Mouse (Mus musculus): Measurements from ENCODE around the gene Csad.

DNA sequence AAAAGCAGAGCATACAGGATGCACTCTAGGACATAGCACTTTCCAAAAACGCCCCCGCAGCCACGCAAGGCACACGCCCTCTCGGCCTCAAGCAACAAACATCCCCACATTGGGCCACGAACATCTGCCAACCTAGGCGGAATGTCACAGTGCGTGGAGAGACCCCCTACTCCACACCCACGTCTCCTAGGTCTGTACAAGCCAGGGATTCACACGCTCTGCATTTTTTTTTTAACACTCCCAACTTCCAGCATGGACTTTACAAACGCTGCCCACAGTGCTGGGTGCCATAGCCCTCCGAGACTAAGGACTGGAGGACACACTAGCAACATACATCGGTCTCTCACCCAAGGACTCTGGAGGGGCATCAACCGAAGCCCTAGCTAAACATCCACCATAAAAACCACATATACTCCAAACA lies 40.9 kb upstream of the Csad start:
- TF ChIP-seq CTCF (IDR thresholded peaks at IDR 0.05; ENCODE audit: extremely low read depth, insufficient read depth, insufficient read length, insufficient replicate concordance) (no peak), POLR2A (IDR thresholded peaks at IDR 0.05; ENCODE audit: low read depth, low read length) (no peak)

Measured in spleen, adult 2 months (tissue).